Mouse (Mus musculus) granulocyte monocyte progenitor cell, adult 5-6 weeks (primary cell): ENCODE measurements around the gene Pold2. TPM values are rescaled to one million over a fixed set of nuclear protein-coding genes. Genes with fewer than 3 reads are reported as not detected.

Experiments used
- ATAC-seq: replicated peaks from 2 replicates; pipeline ENCODE4 v1.8.0; 2016; ENCODE audit warnings: mild to moderate bottlenecking, moderate TSS enrichment, inconsistent platforms; ENCODE audit not compliant: poor library complexity, severe bottlenecking
- total RNA-seq, 2 experiments: library from RNA; stranded (forward) in 1 of 2; stranded (reverse) in 1 of 2; fragments of 200-712, 200-1000 nt in 1 of 2; fragments of >200 nt in 1 of 2; fragmentation: Nextera tagmentation in 1 of 2; gene quantifications; 2 replicates each; pipeline ENCODE4 v1.2.3; 2014 to 2017

The Pold2 gene
- total RNA-seq (2014; fragmentation: Nextera tagmentation) (84.1 and 88.5 TPM in 2 replicates), total RNA-seq (2017) (55.8 and 95.4 TPM in 2 replicates)

DNA sequence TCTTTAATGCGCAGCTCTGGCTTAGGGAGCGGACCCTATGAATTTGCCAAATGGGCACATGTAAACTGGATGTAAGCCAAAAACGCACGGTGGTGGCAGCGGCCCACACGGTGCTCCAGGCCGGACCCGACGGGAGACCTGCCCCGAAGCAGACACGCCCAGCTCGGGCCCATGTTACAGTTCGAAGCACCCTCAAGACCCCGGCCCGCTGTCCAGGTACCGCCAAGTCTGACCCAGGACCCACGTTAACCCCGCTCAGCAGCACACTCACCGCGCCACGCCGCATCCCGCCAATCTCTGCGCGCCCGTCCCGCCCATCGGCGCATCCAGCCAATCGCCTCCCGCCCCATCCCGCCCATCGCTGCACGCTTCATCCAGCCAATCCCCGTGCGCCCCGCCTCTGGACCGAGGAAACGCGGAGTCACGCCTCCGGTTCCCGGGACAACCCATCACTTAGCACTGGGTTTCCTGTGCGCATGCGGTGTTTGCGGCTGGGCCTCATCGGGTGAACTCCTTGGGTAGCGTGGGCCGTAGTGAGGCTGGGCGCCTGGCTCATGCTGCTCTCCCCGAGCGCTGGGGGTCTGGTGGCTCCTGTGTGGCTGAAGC, at the start of gene Pold2:
Gene Pold2, minus strand, starts transcription at position 372 of the 606 bp plus-strand sequence.
- ATAC-seq: peak; percentile 93

DNA sequence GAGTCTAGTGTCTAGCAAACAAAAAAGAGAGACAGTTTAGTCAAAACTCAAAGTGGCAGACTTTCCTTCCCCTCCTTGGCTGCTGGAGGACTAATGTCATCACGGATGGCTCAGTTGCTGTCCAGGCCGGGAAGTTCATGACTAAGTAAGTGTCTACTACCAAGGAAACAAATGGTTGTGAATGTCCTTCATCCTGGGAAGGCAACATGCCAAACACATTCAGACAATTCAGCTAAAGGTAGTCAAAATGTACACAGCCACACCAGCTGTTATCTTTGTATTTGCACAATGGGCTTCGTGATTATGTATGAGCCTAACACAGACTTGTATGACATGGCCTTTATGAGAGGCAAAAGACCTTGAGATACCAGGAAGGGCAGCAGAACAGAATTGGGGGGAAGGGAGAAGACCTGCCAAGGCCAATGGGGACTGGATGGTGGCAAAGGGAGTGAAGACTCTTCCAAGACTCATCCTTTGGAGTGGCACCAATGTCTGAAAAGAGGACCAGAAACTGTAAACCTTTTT, 48.7 kb upstream of the Pold2 start:
- no peak for ATAC-seq

DNA sequence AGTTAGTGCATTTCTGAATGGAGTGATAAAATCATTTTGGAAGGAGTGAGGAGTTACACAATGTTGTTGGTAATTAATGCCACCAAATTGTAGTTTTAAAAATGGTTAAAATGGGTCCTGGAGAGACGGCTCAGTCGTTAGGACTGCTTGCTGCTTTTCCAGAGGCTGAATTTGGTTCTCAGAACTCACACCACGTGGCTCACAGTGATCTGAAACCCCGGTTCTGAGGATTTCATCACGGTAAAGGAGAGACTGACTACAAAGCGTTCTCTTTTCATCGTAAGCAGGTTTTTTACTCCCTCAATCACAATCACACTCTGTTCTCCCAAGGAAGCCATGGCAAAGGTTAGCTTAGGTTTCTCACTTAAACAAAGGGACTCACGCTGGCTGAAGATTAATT, 46.6 kb upstream of the Pold2 start:
- ATAC-seq: no peak

DNA sequence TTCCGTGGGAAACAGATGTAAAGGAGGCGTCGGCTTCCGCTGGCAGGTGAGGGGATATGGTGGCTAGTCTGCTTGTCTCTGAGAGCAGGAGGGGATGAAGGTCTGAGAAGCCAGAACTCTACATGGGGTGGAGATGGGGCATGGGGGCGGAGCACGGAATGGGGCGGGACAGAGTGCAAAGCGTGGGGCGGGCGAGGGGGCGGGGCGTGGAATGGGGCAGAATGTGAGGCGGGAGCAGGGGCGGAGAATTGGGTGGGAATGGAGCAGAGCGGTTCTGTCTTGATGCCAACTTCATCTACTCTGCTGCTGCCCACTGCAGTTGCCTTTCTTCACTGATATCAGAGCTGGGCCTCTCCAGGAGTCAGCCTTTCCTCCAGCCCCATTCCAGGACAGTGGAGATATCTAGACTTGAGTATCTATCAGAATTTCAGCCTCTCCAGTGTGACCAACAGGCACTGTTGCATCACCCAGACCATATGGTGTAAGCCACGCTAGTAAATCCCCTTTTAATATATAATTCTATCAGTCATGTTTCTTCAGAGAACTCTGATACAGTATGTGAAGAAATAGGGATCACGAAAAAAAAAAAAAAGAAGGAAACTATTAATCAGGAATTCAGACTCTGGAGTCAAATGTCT, 42.4 kb upstream of the Pold2 start:
- peak; percentile 71 for ATAC-seq

DNA sequence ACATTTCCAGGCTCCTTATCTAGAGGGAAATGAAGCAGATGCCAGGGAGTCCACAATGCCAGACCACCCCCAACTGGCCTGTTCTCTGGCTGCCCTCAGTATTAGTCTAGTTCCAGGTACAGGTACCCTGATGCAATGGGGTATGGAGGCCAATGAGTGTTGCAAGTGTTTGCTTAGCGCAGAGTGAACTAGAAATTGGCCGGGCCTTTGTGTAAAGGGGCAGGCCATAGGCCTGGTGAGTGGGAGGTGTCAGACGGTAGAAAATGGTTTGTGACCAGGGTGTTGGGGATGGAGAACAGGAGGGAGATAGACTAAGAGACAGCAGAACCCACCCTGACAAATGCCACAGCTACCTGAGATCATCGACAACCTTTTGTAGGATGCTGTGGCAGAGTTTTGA, 41.5 kb upstream of the Pold2 start:
- ATAC-seq: no peak

DNA sequence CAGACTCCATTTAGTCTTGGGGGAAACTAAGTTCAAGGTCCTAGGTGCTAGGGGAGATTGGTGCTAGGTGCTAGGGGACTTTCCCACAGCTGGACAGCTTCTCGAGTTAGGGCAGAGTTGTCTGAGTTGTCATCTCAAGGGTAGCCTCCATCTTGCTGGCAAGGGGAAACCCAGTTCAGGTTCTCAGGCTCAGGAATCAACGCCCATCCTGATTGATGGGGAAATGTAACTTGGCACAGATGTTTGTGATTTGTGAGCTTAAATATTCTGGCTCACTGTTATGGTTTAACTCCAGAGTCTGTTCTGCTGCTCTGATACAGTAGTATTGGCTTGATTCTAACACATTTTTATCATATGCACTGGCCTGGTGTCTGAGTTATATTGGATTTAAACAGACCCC, 40.0 kb upstream of the Pold2 start:
- ATAC-seq: no peak

DNA sequence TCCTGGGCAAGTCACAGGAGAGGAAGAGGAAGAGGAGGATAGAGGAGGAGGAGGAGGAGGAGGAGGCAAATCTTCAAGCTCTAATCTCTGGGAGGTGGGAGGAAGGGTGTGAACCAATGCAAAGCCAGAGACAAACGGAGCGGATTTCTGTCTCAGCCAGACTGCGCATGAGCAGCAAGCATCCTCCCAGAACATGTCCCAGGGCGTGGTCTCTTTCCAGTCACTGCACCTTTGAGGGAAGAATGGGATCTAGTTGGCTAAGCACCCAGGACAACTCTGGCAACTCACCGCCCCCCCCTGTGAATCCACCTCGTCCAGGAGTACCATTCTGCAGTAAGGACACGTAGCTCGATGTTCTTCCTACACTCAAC, 38.1 kb upstream of the Pold2 start:
- no peak for ATAC-seq

DNA sequence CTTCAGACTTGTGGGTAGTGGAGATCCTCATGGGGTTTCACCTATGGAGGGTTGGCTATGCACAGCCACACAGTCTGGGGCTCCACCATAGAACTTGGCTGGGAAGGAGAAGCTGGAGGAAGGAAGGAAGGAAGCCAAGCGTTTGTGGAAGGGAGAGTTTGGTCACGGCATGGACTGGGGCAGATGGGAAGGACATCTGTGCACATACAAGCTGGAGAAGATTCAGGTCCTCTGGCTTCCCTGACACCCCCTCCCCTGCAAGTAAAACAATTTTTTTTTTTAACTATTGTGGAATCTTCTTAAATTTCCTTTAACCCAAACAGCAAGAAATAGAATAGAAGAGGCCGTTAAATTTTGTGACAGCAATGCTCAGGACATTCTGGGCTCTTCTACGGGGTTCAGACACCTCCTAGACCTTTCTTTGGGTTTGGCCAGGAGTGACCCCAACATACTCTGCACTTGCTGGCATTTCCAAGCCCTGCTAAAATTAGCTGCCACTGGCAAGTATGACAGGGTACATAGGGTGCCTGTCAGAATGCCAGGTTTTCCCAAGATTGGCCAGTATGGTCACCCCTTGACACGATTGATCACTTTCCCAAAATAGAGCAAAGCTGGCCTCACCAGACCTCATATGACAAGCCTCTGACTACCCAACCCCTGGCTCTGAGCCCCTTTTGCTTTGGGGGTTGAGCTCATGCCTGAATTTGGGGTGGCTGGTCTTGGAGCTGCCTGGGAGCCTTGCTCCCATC, 37.5 kb upstream of the Pold2 start:
- ATAC-seq: no peak

DNA sequence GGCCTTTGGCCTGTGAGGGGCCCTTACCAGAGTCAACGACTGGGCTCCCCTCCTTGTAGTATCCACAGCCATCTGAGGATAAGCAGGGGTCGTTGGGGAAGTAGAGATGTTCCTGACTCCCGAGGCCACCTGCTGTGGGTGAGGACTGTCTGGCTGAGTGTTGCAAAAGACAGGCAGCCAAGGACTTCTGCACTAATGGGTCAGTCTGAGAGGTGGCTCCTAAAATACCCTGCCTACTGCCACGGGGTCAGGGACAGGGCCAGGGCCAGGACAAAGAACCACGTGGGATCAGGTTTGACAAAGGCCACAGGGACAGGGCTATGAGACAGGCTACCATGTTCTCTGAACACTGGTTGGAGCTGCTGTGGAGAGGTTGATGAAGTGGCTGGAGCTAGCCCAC, 36.8 kb upstream of the Pold2 start:
- ATAC-seq: no peak

DNA sequence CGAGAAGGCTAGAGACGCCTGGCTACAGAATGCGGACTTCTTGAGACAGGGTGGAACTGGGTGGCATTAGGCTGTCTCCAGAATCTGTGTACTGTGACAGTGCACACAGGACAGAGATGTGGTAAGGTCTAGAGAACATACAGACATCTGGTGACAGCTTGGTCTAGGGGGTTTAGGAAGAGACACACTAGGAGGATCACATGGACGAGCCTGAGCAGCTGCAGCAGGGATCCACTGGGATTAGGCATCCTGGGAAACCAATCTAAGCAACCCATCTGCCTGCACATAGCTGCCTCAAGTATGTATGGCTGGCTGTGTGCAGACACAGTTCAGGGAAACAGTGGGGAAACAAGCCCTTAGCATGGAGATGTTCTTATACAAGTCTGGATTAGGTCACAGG, 35.8 kb upstream of the Pold2 start:
- ATAC-seq: no peak

DNA sequence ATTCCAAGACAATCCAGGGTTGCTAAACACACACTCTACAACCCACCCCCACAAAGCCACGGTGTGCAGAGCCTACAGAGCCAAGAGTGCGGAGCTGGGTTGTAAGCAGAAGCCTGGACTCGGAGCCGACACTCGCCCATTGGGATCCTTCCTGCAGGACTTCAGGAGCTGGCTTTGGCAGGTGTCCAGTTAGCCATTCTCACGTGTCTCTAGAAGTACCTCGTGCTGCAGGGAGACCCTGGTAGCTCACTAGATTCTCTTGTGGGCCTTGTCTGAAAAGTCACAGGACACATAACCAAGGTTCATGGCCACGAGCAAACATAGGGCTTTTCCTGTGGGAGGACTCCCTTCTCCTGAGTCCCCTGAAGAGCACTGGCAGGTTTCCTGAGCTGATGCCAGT, 35.2 kb upstream of the Pold2 start:
- no peak for ATAC-seq

DNA sequence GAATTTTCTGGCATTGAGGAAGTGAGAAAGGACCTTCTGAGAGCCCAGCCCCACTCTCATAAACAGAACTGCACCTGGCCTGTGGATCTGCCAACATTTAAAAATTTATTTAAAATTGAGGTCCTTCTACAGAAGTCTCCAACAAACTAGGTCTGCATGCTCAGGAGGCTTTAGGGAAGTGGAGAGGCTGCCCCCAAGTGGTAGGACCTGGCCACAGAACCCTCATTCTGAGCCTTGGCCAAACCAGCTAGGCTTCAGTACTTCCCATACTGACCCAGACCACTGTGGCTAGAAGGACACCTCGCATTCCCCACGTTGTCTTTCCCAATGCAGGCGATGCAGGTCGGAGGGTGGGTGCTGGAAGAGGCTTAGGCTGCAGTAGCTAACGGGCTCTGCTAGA, 34.5 kb upstream of the Pold2 start:
- peak; percentile 84 for ATAC-seq

DNA sequence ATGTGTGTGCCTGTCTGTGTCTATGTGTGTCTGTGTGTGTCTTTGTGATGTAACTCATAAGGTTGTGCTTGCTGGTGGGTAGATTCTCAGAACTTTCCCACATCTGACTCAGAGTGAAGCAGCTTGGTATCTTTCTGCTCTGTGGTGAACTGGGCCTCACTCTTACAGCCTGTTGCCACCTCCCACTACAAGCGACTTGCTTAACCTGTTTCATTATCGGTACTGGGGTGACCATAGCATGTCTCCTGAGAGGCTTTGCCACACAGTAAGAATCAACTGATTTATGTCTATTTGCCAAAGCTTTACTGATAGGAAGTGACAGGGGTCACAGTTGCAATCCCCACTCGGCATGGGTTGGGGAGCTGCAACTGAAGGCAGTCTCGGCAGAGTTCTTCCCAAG, 30.6 kb upstream of the Pold2 start:
- no peak for ATAC-seq

DNA sequence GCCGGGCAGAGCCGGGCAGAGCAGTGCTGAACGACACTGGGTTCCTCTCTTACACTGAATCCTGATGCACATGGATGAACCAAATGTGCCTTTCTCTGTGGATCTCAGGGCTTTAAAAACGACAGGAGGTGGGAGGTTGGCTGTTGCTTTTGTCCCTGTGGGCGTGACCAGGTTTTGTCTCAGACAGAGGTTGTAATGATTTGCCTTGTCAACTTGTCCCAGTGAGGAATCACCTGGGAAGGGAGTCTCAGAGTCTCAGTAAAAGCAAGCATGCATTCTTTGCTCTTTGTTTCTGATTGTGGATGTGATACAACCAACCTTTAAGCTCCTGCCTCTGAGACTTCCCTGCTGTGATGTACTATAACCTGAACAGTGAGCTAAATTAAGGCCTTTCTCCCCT, 29.0 kb upstream of the Pold2 start:
- no peak for ATAC-seq

DNA sequence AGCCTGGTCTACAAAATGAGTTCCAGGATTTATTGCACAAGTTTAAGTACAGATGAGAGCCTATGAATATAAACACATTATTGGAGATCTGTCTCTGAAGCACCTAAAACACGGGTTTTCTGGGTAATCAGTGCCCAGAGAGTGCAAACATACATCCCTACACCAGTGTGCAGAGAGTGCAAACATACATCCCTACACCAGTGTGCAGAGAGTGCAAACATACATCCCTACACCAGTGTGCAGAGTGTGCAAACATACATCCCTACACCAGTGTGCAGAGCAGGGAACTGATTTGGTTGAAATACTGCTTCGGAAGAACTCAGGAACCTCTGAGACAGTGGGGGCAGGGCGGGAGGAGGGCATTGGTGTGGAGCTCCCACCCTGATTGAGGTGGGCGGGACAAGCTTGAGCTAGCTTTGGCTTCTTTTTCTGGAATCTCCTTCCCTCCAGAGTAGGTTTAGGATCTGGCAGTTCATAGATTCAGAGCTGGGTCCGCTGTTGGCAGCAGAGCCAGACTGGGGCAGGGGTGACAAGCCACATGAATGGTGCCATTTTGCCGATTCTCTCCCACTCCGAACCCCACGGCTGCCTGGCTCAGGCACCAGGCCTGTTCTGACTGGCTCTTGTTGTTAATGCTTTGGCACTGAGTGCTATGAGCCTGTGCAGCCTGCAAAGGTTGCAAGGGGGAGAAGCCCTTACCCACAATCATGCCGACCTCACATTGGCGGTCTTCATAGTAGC, 27.9 kb upstream of the Pold2 start:
- no peak for ATAC-seq

DNA sequence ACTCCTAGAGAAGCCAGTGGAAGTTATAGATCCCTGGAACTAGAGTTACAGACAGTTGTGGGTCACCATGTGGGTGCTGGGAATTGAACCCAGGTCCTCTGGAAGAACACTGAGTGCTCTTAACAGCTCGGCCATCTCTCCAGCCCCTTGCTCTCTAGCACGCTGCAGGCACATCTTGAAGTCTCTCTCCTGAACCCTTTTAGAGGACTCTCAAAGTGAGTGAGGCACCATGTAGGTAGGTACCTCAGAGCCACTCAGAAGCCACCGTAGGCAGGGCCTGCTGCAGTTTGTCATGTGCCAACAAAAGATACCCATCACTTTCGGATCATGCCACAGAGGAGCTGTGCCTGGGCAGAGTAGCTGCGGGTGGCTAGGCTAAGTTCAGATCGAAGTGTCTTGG, 26.8 kb upstream of the Pold2 start:
- ATAC-seq: no peak

DNA sequence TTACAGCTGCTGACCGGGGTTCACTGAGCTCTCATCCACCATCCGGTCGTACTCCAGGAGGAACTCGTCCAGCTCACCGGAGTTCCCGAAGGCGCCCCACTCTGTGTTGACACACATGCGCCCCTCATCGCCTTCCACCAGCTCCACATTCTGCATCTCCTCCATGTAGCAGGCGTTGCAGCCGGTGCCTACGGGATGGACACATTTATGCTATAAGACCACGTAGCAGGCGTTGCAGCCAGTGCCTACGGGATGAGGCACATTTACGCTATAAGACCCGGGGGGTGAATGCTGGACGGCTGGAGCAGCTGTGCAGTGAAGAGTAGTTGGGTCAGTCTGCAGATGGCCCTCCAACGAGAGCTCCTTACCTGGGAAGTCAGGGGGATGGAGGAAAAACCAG, 26.3 kb upstream of the Pold2 start:
- ATAC-seq: no peak

DNA sequence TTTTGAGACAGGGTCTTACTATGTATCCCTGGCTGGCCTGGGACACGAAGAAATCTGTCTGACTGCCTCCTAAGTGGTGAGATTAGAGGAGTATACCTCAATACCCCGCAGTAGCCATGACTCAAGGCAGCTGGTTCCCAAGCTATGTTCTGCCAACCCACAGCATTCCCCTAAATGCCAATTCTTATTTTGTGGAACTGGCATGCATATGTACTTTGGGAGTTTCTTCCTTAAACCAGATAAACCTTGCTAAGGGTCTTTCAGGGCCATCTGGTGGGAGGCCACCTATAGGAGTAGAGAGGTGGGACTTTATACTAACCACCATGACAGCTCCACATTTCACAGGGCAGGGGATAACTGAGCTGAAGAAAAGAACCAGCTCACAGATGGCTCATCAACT, 25.8 kb upstream of the Pold2 start:
- ATAC-seq: no peak

DNA sequence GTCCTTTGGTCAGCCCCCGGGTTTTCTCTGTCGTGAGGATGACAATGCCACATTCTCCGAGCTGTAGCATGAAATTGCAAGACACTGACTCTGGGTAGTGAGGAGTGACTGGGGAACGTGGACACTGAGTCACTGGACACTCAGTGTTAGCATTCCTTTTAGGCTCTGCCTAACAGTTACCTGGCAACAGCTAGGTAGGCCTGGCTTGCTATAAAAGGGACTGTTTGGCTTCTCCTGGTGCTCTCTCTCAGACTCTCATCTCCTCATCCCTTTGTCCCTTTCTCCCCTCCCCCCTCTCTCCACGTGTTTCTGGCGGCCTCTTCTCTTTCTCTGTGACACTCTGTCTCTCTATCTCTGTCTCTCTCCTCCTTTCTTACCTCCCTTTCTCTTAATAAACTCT, 24.3 kb upstream of the Pold2 start:
- ATAC-seq: no peak

DNA sequence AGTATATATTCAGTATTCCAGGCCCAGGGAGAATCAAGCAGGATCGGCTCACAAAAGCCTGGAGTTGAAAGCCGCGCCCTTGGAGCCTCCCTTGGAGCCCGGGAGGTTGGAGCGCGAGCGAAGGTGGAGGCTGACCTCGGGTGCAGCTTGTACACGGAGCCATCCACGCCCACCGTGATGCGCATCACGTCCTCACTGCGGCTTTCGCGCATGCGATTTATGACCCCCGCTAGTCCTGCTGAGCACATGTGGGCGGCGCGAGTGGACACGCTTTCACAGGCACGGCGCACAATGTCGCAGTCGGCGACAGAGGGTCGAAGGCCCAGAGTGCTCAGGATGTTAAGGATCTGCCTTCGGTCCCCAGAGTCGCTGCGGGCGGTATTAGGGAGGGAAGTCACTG, 23.9 kb upstream of the Pold2 start:
- ATAC-seq: peak; percentile 61

DNA sequence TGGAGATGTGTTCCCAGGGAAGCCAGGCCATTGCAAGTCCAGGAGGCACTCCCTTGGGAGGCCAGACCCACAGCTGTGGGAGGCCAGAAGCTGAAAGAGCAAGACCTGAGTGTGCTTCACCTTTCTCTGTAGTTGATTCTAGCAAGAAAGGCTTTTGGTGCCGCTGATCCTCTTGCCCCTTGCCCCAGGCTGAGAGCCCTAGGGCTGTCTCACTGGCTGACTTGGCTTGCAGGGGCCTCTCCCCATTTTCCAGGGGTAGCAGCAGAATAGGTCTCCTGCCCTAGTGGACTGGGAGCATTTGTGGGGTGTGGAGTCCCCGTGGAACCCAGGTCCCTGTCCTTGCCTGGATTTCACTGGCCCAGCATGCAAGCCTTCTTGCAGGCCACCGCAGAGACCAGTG, 23.2 kb upstream of the Pold2 start:
- no peak for ATAC-seq
